Mouse (Mus musculus): ENCODE results near the gene Emp2. TPM values are rescaled to one million over a fixed set of nuclear protein-coding genes. Genes with fewer than 3 reads are reported as not detected.
"Not testable (repeated sequence)": the region's sequence is repeated elsewhere in the genome, so short reads cannot be mapped to it uniquely, and the experiment has no call there.

Gene Emp2
- polyA plus RNA-seq, 1 experiment from 2014 or later = 17.2 TPM

DNA sequence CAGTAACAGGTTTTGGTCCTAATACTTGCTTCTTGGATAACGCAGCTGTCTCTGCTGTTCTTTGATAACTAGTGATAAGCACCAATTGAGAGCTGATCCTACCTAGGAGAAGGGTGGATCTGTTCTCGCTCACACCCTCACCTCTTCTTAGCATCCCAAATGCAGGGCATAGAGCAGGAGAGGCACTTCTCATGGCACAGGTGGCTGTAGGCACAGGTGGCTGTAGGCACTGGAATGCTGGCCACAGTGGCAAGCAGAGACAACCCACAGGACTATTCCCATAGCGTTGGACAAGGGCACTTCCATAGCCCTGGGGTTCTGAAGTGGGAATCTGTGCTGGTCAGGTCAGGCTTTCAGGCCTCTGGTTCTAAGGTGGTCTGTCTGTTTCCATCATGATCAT, 31.9 kb downstream of the Emp2 start:
- 88% methylated on average over 3 of the region's 3 CpGs for WGBS

GRCm38 (mm10) chr16:10280286-10280951, 33.3 kb downstream of the Emp2 start:
- no peaks in the 10 kb centered on the region for H3K4me1 ChIP-seq
- no peaks in the 10 kb centered on the region; the same call in 1 of the 2 replicates for H3K27me3 ChIP-seq (replicated peaks)
- no peak overlapping the region for H3K4me3 ChIP-seq (replicated peaks)
- H3K4me2 ChIP-seq = no peak overlapping the region
- H3K9me3 ChIP-seq (replicated peaks) = no peaks in the 10 kb centered on the region
- H3K27ac ChIP-seq (replicated peaks) = no peak overlapping the region
- 57% methylated on average over 12 of the region's 12 CpGs for WGBS
- no peaks in the 10 kb centered on the region for H3K36me3 ChIP-seq
- ATAC-seq (ENCODE audit: low FRiP score) = no peak
- H3K9ac ChIP-seq (replicated peaks) = no peak overlapping the region

More for the DNA sequence above, 31.9 kb downstream of the Emp2 start:
- Histone ChIP-seq H3K9me3 (replicated peaks) (no peaks in the 10 kb centered on the region), H3K27ac (replicated peaks) (no peak overlapping the region), H3K4me3 (replicated peaks) (no peak overlapping the region), H3K4me2 (no peak overlapping the region), H3K4me1 (no peaks in the 10 kb centered on the region), H3K9ac (replicated peaks) (no peak overlapping the region), H3K27me3 (replicated peaks) (no peaks in the 10 kb centered on the region; the same call in 1 of the 2 replicates), H3K36me3 (no peaks in the 10 kb centered on the region)
- ATAC-seq (ENCODE audit: low FRiP score) = no peak

- not testable (repeated sequence) for H3K9ac ChIP-seq (replicated peaks); H3K9me3 ChIP-seq (replicated peaks); H3K27me3 ChIP-seq (replicated peaks); H3K36me3 ChIP-seq; H3K4me1 ChIP-seq; H3K27ac ChIP-seq (replicated peaks); H3K4me2 ChIP-seq; H3K4me3 ChIP-seq (replicated peaks); ATAC-seq (ENCODE audit: low FRiP score)
- WGBS = 84% methylated on average over 5 of the region's 5 CpGs
Observed at GRCm38 (mm10) chr16:10276778-10277177, 37.0 kb downstream of the Emp2 start.

- H3K27me3 ChIP-seq (replicated peaks) = no peaks in the 10 kb centered on the region; the same call in 1 of the 2 replicates
- H3K9me3 ChIP-seq (replicated peaks) = no peaks in the 10 kb centered on the region
- ATAC-seq (ENCODE audit: low FRiP score) = no peak
- H3K4me1 ChIP-seq = no peaks in the 10 kb centered on the region
- no peak overlapping the region for H3K4me2 ChIP-seq
- 78% methylated on average over 4 of the region's 4 CpGs for WGBS
- H3K27ac ChIP-seq (replicated peaks) = no peak overlapping the region
- no peak overlapping the region for H3K4me3 ChIP-seq (replicated peaks)
- no peaks in the 10 kb centered on the region for H3K36me3 ChIP-seq
- H3K9ac ChIP-seq (replicated peaks) = no peak overlapping the region
Observed at GRCm38 (mm10) chr16:10274465-10274864, 39.3 kb downstream of the Emp2 start.

- 26% methylated on average over 3 of the region's 3 CpGs for WGBS
- Histone ChIP-seq H3K27me3 (replicated peaks) (no peaks in the 10 kb centered on the region), H3K36me3 (no peaks in the 10 kb centered on the region), H3K9ac (replicated peaks) (no peak overlapping the region), H3K27ac (replicated peaks) (no peak overlapping the region), H3K4me1 (no peaks in the 10 kb centered on the region), H3K9me3 (replicated peaks) (no peaks in the 10 kb centered on the region), H3K4me2 (no peak overlapping the region), H3K4me3 (replicated peaks) (no peak overlapping the region)
- no peak for ATAC-seq (ENCODE audit: low FRiP score)
Observed at GRCm38 (mm10) chr16:10272256-10272655, 41.5 kb downstream of the Emp2 start.

DNA sequence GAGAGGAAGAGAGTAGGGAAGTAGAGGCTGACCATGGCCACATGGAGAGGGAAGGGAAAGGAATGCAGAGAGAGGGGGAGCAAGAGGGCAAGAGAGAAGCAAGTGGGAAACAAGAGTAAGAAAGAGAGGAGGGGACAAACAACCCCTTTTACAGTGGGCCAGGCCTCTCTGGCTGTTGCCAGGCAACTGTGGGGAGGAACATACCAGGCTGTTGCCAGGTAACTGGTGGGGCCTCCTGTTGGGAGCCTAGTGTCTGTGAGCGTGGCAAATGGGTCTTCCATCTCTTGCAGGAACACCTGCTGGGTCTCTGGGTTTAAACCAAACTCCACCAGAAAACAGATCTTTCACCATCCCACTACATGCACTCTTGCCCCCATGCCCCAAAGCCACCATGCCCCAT, 59.8 kb downstream of the Emp2 start:
- no peak overlapping the region for H3K4me2 ChIP-seq
- no peak for ATAC-seq (ENCODE audit: low FRiP score)
- H3K27ac ChIP-seq (replicated peaks) = no peak overlapping the region
- H3K9ac ChIP-seq (replicated peaks) = no peak overlapping the region
- no peak overlapping the region for H3K4me3 ChIP-seq (replicated peaks)
- no peaks in the 10 kb centered on the region for H3K27me3 ChIP-seq (replicated peaks)
- 17% methylated on average over 1 of the region's 1 CpGs for WGBS
- H3K4me1 ChIP-seq = no peaks in the 10 kb centered on the region
- H3K9me3 ChIP-seq (replicated peaks) = no peaks in the 10 kb centered on the region
- no peaks in the 10 kb centered on the region for H3K36me3 ChIP-seq

DNA sequence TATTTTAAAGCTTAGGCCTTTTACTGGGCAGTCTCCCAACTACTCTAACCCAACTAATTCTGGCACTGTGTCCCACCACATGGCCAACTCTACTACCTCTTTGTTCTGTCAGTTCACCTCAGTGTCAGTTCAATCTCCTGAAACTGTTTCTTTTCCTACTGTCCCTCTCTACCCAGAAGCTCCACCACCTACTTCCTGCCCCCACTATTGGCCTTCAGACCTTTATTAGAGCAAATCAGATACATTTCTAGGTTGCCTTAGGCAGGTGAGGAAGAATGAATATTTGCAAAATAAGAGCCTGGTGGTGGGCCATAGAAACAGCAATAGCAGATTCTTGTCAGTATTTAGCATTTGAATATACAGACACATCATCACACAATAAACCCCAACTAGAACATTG, 77.2 kb downstream of the Emp2 start:
- Histone ChIP-seq H3K36me3 (no peaks in the 10 kb centered on the region), H3K9me3 (replicated peaks) (no peaks in the 10 kb centered on the region), H3K9ac (replicated peaks) (no peak overlapping the region), H3K4me1 (no peaks in the 10 kb centered on the region), H3K4me2 (no peak overlapping the region), H3K27ac (replicated peaks) (no peak overlapping the region), H3K27me3 (replicated peaks) (no peaks in the 10 kb centered on the region), H3K4me3 (replicated peaks) (no peak overlapping the region)
- no peak for ATAC-seq (ENCODE audit: low FRiP score)

Small RNA genes within 50 kb of the gene (microRNA-seq; reads per million reads assigned to microRNA genes)
- gene Gm22932 = not detected

Other genes starting within 250 kb of the Emp2 start
- gene Rpl39l, start 143.7 kb downstream of the Emp2 start, polyA plus RNA-seq (2015; fragmentation: Nextera tagmentation; extraction: Ambion mirVana) = 0.31 and 1.0 TPM in 2 replicates
- gene Atf7ip2, start 121.3 kb downstream of the Emp2 start, polyA plus RNA-seq (2015; fragmentation: Nextera tagmentation; extraction: Ambion mirVana) = 0.12 and 0.31 TPM in 2 replicates
- gene Tekt5, start 81.5 kb upstream of the Emp2 start, polyA plus RNA-seq (2015; fragmentation: Nextera tagmentation; extraction: Ambion mirVana) = 19.9 and 25.6 TPM in 2 replicates
- gene Nubp1, start 98.0 kb upstream of the Emp2 start, polyA plus RNA-seq (2015; fragmentation: Nextera tagmentation; extraction: Ambion mirVana) = 49.8 and 55.7 TPM in 2 replicates
- 47.0 and 48.9 TPM in 2 replicates for gene Tvp23a, start 133.4 kb upstream of the Emp2 start, polyA plus RNA-seq (2015; fragmentation: Nextera tagmentation; extraction: Ambion mirVana)
- gene Ciita, start 166.1 kb upstream of the Emp2 start, polyA plus RNA-seq (2015; fragmentation: Nextera tagmentation; extraction: Ambion mirVana) = 0.47 and 3.4 TPM in 2 replicates
- 17.4 and 18.3 TPM in 2 replicates for gene Dexi, start 229.1 kb upstream of the Emp2 start, polyA plus RNA-seq (2015; fragmentation: Nextera tagmentation; extraction: Ambion mirVana)
- gene Clec16a, start 231.4 kb upstream of the Emp2 start, polyA plus RNA-seq (2015; fragmentation: Nextera tagmentation; extraction: Ambion mirVana) = 62.6 and 71.6 TPM in 2 replicates